12 mouse cellular contexts compared by ENCODE assay signal in the genomic region with DNA sequence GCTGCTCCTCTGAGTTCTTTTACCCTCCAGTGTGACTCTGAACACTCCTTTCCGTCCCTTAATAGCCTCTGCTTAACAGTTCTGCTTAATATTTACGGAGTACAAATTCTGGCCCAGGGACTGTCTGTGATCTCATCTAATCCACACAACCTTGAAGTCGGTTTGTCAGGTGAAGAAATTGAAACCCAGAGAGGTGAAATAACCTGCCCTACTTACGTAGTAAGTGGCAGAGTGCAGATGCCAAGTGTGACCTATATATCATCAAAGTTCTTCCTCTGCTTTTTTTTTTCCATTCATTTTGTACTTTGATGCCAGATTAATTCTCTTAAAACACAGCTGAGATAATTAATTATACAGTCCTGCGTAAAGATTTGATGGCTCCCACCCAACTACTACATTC. TPM values are rescaled to one million over a fixed set of nuclear protein-coding genes. Genes with fewer than 3 reads are reported as not detected.
"Had no signal": no experiment of that assay in that cellular context is flagged by ENCODE, and none has a peak within 500 bp of the region (broad histone marks: within the 10 kb centered on the region; RNA-seq: fewer than 3 reads in every experiment).

No protein-coding gene starts in this region.

- H3K9me3 ChIP-seq: limb, embryonic 13.5 days; stomach, embryonic 15.5 days had no signal

- H3K27me3 ChIP-seq: stomach, embryonic 15.5 days had no signal

- DNase-seq: kidney, adult 18-20 months; kidney, postnatal 10 days; kidney, postnatal 4 days; left cerebral cortex, postnatal 4 days; right cerebral cortex, postnatal 14 days had no signal

- H3K9ac ChIP-seq: limb, embryonic 13.5 days; liver, embryonic 14.5 days; stomach, embryonic 15.5 days had no signal

- H3K4me1 ChIP-seq: limb, embryonic 13.5 days; stomach, embryonic 15.5 days had no signal

- H3K27ac ChIP-seq: layer of hippocampus, adult 2 months; limb, embryonic 13.5 days; liver, embryonic 14.5 days; stomach, embryonic 15.5 days had no signal

- H3K4me3 ChIP-seq: layer of hippocampus, adult 2 months; limb, embryonic 13.5 days; stomach, embryonic 15.5 days had no signal

- H3K4me2 ChIP-seq: limb, embryonic 13.5 days; stomach, embryonic 15.5 days had no signal

- H3K36me3 ChIP-seq: limb, embryonic 13.5 days; stomach, embryonic 15.5 days had no signal

RNA-seq across cellular contexts. Expression of a gene that starts 20.8 kb away (rescaled TPM):
- polyA plus RNA-seq: kidney, embryonic 14.5 days; liver, adult 2 months; stomach, embryonic 15.5 days had no signal

RNA-seq across cellular contexts. Expression of a gene that starts 20.8 kb away (rescaled TPM):
- polyA plus RNA-seq: kidney, embryonic 14.5 days; limb, embryonic 13.5 days; liver, adult 2 months; liver, embryonic 14.5 days; neural tube, embryonic 14.5 days; stomach, embryonic 15.5 days had no signal
